ENCODE assay signal across 13 mouse cellular contexts in genomic region chr5:32080490-32081219, GRCm38 (mm10). TPM values are rescaled to one million over a fixed set of nuclear protein-coding genes. Genes with fewer than 3 reads are reported as not detected.
DNase-seq lines count a peak whose midpoint lies in the region; ATAC-seq and TF ChIP-seq lines count a peak whose summit lies in the region.
"Had no signal": no experiment of that assay in that cellular context is flagged by ENCODE, and none has a peak within 500 bp of the region (broad histone marks: within the 10 kb centered on the region; RNA-seq: fewer than 3 reads in every experiment).

No protein-coding gene starts in this region.

- peak overlapping the region; percentile 86 for H3K27ac ChIP-seq in gastrocnemius, adult 2 months
- peak overlapping the region; percentile 82 for H3K27ac ChIP-seq in embryonic facial prominence, embryonic 13.5 days
- H3K27ac ChIP-seq: forebrain, embryonic 13.5 days; liver, embryonic 15.5 days; midbrain, embryonic 15.5 days had no signal

- WGBS in embryonic facial prominence, embryonic 13.5 days: 33% methylated on average over 7 of the region's 7 CpGs

- H3K9ac ChIP-seq in embryonic facial prominence, embryonic 13.5 days: no peak overlapping the region
- H3K9ac ChIP-seq: forebrain, embryonic 13.5 days; liver, embryonic 15.5 days; midbrain, embryonic 15.5 days had no signal

- no peak for TF ChIP-seq CTCF in gastrocnemius, adult 2 months (IDR thresholded peaks at IDR 0.05)

- ATAC-seq in embryonic facial prominence, embryonic 13.5 days (ENCODE audit: insufficient number of reproducible peaks, insufficient read depth, low FRiP score, low TSS enrichment, low read depth): no peak
- ATAC-seq: forebrain, embryonic 13.5 days; midbrain, embryonic 15.5 days had no signal

- no peaks in the 10 kb centered on the region for H3K36me3 ChIP-seq in embryonic facial prominence, embryonic 13.5 days
- H3K36me3 ChIP-seq: liver, embryonic 15.5 days; midbrain, embryonic 15.5 days had no signal

- peaks cover 58% of the 10 kb centered on the region for H3K4me1 ChIP-seq in embryonic facial prominence, embryonic 13.5 days
- H3K4me1 ChIP-seq: liver, embryonic 15.5 days had no signal

- H3K4me2 ChIP-seq in embryonic facial prominence, embryonic 13.5 days: no peak overlapping the region
- H3K4me2 ChIP-seq: forebrain, embryonic 13.5 days; liver, embryonic 15.5 days; midbrain, embryonic 15.5 days had no signal

- no peak overlapping the region for H3K4me3 ChIP-seq in gastrocnemius, adult 2 months
- no peak overlapping the region for H3K4me3 ChIP-seq in embryonic facial prominence, embryonic 13.5 days
- H3K4me3 ChIP-seq: forebrain, embryonic 13.5 days; liver, embryonic 15.5 days; midbrain, embryonic 15.5 days had no signal

- no peaks in the 10 kb centered on the region for H3K27me3 ChIP-seq in embryonic facial prominence, embryonic 13.5 days
- H3K27me3 ChIP-seq: forebrain, embryonic 13.5 days; liver, embryonic 15.5 days; midbrain, embryonic 15.5 days had no signal

- DNase-seq in gastrocnemius, adult 2 months: peak; percentile 68
- DNase-seq in gastrocnemius, postnatal 25 days: no peak
- DNase-seq in left cerebral cortex, postnatal 10 days (ENCODE audit: extremely low spot score in 1 of 2, low spot score in 2 of 2): peak; percentile 21 to 34
- DNase-seq in left cerebral cortex, adult 11 months (ENCODE audit: low spot score): no peak
- peak; percentile 42 to 58 for DNase-seq in right cerebral cortex, postnatal 10 days (ENCODE audit: low spot score in 2 of 2)
- DNase-seq in cerebellum, adult 9-10 months: no peak
- DNase-seq in cerebellum, adult 8-10 months: no peak
- DNase-seq: kidney, adult 2 months; spleen, adult 18-20 months had no signal

- no peaks in the 10 kb centered on the region for H3K9me3 ChIP-seq in embryonic facial prominence, embryonic 13.5 days
- H3K9me3 ChIP-seq: forebrain, embryonic 13.5 days; liver, embryonic 15.5 days; midbrain, embryonic 15.5 days had no signal

- intact Hi-C loops in gastrocnemius, adult 2 months (cut with DNase I): loop anchor here (5.0 kb wide), 1 partner anchor 158 kb away; no protein-coding TSS in a partner anchor
- intact Hi-C loops in left cerebral cortex, postnatal 10 days (cut with DNase I): no loop called here

RNA-seq across cellular contexts. Expression of gene Fosl2, which starts 54.9 kb away (rescaled TPM):
- 10 to 100 TPM; 12.8 to 14.9 TPM for total RNA-seq in gastrocnemius, adult 2 months (2021)
- total RNA-seq in gastrocnemius, postnatal 25 days (2021): 10 to 100 TPM in 1 of 2 experiments, 1 to 10 TPM in 1; 9.9 to 12.4 TPM
- total RNA-seq in left cerebral cortex, postnatal 10 days (2021): 10 to 100 TPM; 27.5 to 31.3 TPM
- polyA plus RNA-seq in embryonic facial prominence, embryonic 13.5 days (2015; fragmentation: Nextera tagmentation; extraction: Ambion mirVana): 6.9 and 7.0 TPM in 2 replicates

Comparison
In these comparisons a context has a peak if more than half of its experiments do, and no peak if none do; other contexts are left out.
1. DNase-seq: peak in gastrocnemius, adult 2 months (single experiment), left cerebral cortex, postnatal 10 days (2 of 2) and right cerebral cortex, postnatal 10 days (2 of 2); none in gastrocnemius, postnatal 25 days (single experiment), left cerebral cortex, adult 11 months (single experiment), cerebellum, adult 9-10 months (single experiment) and cerebellum, adult 8-10 months (single experiment).